Mouse (Mus musculus): ENCODE data around the gene Vmn1r177. TPM values are rescaled to one million over a fixed set of nuclear protein-coding genes. Genes with fewer than 3 reads are reported as not detected.

Vmn1r177 gene
- not detected for polyA plus RNA-seq (2017; shearing (Covaris generic))

DNA sequence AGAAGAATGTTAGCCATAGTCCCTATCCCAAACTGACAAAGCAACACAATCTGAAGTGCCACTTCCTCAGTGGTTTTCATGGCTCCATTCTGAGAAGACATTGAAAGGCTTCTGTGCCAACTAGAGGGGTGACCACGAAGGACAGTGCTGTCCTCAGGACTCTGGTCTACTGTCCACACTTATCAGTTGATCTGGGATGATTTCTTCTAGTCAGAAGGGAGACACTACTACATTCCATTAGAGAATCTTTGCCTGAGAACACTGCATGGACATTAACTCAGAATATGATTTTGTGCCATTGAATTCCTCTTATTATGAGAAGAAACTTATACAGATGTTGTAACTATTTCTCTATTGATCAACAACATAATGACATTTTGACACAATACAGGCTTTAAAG is at the start of gene Vmn1r177:
Gene Vmn1r177, minus strand, starts transcription at position 101 of the 400 bp plus-strand sequence.

DNA sequence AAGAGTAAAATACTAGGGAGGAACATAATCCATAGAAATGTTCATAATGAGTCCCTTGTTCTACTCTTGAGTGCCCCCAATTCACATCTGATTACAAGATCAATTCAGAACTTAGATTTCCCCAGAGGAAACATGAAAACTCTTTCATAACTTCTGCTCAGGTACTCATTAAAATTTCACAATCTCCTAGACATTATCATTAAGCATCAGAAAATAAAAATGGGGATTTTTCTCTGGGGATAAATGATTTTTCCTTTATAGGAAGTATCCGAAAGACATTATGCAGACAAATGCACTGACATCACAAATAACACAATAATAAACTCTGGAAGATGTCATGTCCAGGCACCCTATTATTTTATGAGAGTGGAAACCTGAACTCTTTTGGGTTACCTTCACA is 25.5 kb upstream of the Vmn1r177 start, which contains the start of gene Vmn1r178:
Gene Vmn1r178, plus strand, starts transcription at position 301 of the 400 bp plus-strand sequence.

DNA sequence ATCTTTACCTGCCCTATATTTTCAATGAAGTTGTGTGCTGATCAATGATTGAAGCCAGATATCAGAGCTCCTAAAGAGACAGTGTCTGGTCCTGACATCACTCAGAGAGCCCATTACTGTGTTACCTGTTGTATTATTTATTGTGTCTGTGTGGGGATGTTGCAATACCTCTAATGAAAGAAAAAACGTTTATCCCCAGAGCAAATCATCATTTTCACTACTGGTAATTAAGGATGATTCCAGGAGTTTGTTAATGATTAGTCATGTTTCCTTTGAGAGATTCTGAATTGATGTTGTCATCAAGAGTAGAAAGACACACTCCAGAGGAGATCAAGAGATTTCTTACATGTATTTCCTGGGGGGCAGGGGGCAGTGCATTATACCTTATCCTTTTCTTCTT is 29.0 kb downstream of the Vmn1r177 start, which contains the start of gene Vmn1r176:
Gene Vmn1r176, minus strand, starts transcription at position 101 of the 400 bp plus-strand sequence.

Other genes with a start within 250 kb of the Vmn1r177 start
- gene Vmn1r171, start 235.7 kb downstream of the Vmn1r177 start, polyA plus RNA-seq (2017; shearing (Covaris generic)) = not detected
- not detected for gene Vmn1r172, start 208.1 kb downstream of the Vmn1r177 start, polyA plus RNA-seq (2017; shearing (Covaris generic))
- not detected for gene Vmn1r173, start 165.7 kb downstream of the Vmn1r177 start, polyA plus RNA-seq (2017; shearing (Covaris generic))
- gene Vmn1r174, start 114.2 kb downstream of the Vmn1r177 start, polyA plus RNA-seq (2017; shearing (Covaris generic)) = 0.05 TPM
- gene Vmn1r175, start 55.8 kb downstream of the Vmn1r177 start, polyA plus RNA-seq (2017; shearing (Covaris generic)) = not detected
- not detected for gene Vmn1r176, start 29.1 kb downstream of the Vmn1r177 start, polyA plus RNA-seq (2017; shearing (Covaris generic))
- gene Vmn1r178, start 25.6 kb upstream of the Vmn1r177 start, polyA plus RNA-seq (2017; shearing (Covaris generic)) = not detected
- 0.10 TPM for gene Vmn1r179, start 60.5 kb upstream of the Vmn1r177 start, polyA plus RNA-seq (2017; shearing (Covaris generic))
- gene Vmn1r180, start 84.2 kb upstream of the Vmn1r177 start, polyA plus RNA-seq (2017; shearing (Covaris generic)) = not detected
- not detected for gene Vmn1r181, start 108.2 kb upstream of the Vmn1r177 start, polyA plus RNA-seq (2017; shearing (Covaris generic))
- gene V1rd19, start 135.2 kb upstream of the Vmn1r177 start, polyA plus RNA-seq (2017; shearing (Covaris generic)) = not detected
- not detected for gene Vmn1r183, start 186.8 kb upstream of the Vmn1r177 start, polyA plus RNA-seq (2017; shearing (Covaris generic))
- gene Zfp180, start 215.5 kb upstream of the Vmn1r177 start, polyA plus RNA-seq (2017; shearing (Covaris generic)) = 42.0 TPM
- gene Zfp112, start 245.9 kb upstream of the Vmn1r177 start, polyA plus RNA-seq (2017; shearing (Covaris generic)) = 1.4 TPM